Mouse (Mus musculus) layer of hippocampus, adult 2 months (tissue): ENCODE measurements around the gene Epha4. TPM values are rescaled to one million over a fixed set of nuclear protein-coding genes. Genes with fewer than 3 reads are reported as not detected.
A peak's percentile ranks its signal among the peaks of the same experiment; 100 is the strongest.

Experiments
- DNase-seq, 2 experiments: peaks; one replicate each; pipeline ENCODE4 v3.0.0; 2022; ENCODE audit warnings: low spot score in 2 of 2
- H3K27ac ChIP-seq: fragments of 200-600 bp; 2 replicates; pipeline ENCODE4 v1.8.1; 2022
- H3K4me3 ChIP-seq: fragments of 200-600 bp; 2 replicates; pipeline ENCODE4 v1.8.1; 2022; ENCODE audit warnings: mild to moderate bottlenecking
- CTCF ChIP-seq: fragments of 200-600 bp; conservative IDR thresholded peaks from 2 replicates; pipeline ENCODE4 v1.8.1; 2022; ENCODE audit warnings: antibody characterized with exemption, mild to moderate bottlenecking, moderate library complexity
- total RNA-seq, 2 experiments: library from RNA; stranded (reverse); gene quantifications; 2 replicates each; pipeline ENCODE4 v1.2.3; 2021

The Epha4 gene
- total RNA-seq, 2 experiments from 2014 or later: 334 to 340 TPM

DNA sequence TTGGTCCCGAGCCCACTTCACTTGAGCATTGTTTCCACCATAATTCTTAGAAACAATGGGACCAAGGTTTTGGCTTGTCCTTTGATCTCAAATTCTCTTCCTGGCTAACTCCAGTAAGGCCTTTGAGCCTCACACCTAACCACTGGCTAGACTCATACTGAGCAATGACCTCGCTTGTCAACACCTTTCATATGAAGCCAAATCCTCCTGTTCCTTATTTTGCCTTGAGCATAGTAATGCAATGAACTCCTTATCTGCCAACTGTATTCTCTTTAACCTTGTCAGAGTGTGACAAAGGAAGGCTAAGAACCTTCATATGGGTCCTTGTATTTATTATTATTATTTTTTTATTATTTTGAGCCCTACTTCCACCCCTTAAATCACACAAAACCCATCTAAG, 94.5 kb downstream of the Epha4 start:
- Histone ChIP-seq H3K27ac (peak overlapping the region; percentile 53; the same call in 1 of the 2 replicates), H3K4me3 (no peak overlapping the region)
- no peak for DNase-seq
- TF ChIP-seq CTCF: no peak

DNA sequence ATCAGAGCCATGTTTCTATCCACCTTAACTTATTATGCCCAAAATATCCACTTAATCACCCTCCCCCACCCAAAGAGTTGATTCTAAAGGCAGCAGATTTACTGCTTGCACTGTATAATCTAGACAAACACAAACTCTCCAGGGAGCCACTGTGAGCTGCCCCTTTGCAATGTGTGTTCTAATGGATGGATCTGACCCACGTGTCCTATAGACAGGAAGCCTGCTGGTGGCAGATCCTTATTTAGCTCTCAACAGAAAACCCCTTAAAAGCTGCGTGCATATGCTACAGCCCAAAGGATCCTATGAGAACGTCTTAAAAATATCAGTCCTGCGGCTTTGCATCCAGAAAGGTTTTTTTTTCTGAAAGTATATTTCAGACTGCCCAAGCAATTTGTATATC, 98.0 kb downstream of the Epha4 start:
- DNase-seq: no peak
- no peak overlapping the region for H3K4me3 ChIP-seq
- TF ChIP-seq CTCF: no peak
- peak overlapping the region; percentile 71; the same call in 1 of the 2 replicates for H3K27ac ChIP-seq

DNA sequence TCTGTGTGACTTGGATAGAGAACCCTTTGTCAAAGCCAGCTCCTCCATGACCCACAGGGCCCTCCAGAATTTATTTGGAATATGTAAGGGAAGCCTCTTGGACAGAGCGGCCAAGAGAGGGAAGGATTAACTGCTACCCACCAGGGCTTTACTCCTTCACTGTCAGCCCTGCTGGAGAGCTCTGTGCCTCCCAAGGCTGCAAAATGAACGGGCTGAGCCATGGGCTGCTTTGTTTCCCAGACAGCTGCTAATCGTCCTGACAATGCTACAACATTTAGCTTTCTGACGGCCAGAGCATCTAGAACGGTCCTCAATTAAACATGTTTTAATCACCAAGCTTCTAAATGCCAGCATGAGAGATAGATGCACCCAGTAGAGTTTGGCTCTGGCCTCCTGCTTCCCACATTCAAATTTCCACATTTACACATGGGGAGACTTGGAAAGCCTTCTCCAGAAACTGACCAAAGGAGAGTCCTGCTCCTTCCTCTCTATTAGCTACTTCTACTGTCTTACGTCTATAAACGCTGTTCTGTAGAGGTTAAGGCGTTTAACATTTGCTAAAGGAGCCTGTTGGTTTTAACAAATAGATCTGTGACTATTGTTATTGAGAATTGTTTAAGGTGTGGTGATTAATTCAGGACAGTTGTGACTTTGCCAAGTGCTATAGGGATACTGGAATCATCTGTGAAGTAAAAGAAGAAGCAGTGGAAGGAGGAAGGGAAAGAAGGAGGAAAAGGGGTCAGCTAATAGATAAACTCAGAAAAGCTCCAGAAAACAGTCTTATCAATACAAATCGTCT, 101.8 kb downstream of the Epha4 start:
- TF ChIP-seq CTCF: no peak
- Histone ChIP-seq H3K27ac (peak overlapping the region; percentile 74), H3K4me3 (no peak overlapping the region)
- no peak for DNase-seq

DNA sequence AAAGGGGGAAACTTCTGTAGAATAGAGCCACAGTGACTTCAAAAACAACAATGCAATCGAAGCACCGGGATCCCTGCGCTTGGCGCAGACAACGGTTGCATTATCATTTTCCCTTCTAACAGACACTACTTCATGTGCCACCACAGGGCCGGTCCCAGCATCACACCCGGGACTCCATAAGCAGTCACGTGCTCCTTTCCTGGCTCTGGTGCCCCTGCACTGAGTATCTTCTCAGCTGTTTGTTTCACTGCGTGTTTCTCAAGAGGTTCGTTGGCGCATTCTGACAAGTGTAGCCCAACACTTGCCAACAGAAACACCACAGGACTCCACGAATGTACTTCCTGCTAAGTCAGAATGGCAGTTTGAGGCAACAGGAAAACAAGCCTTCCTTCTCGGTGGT, 102.6 kb downstream of the Epha4 start:
- H3K27ac ChIP-seq: peak overlapping the region; percentile 74
- no peak for DNase-seq

DNA sequence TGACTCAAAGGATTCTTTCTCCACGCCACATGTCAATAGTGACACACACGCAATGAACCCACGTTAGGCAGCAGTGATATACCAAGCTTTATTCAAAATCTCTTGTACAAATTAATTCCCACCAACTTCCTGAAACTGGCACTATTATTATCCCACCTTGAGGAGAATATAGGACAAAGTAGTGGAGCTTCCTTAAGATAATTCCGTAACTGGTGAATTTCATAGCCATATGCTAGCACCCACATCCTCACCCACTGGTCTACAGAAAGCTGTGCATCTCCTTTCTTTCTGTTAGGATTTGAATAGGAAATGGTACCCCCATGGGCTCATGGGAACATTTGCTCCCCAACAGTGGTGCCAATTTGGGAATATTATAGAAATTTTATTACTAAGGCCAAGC, 103.7 kb downstream of the Epha4 start:
- no peak for DNase-seq

More for the DNA sequence above, 102.6 kb downstream of the Epha4 start:
- peak; percentile 33 for TF ChIP-seq CTCF
- H3K4me3 ChIP-seq: no peak overlapping the region

DNA sequence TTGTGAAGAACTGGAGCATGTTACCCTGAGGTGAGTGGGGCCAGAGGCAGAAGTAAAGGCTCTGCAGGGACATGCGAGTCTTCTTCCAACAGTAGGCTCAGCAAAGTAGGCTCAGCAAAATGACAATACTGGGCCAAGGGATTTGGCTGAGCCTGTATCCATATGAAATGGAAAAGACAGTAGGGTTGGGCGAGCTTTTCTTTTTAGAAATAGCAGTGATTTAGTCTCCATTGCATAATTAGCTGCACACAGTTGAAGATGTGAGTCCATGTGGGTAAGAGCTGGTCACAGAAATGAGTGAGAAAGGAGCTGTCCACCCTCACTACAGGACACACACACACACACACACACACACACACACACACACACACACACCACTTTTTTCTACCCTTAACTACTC, 104.2 kb downstream of the Epha4 start:
- TF ChIP-seq CTCF: no peak
- peak overlapping the region; percentile 53; the same call in 1 of the 2 replicates for H3K27ac ChIP-seq

More for the DNA sequence above, 103.7 kb downstream of the Epha4 start:
- TF ChIP-seq CTCF: no peak
- H3K27ac ChIP-seq: peak overlapping the region; percentile 74; the same call in 1 of the 2 replicates
- H3K4me3 ChIP-seq: no peak overlapping the region

DNA sequence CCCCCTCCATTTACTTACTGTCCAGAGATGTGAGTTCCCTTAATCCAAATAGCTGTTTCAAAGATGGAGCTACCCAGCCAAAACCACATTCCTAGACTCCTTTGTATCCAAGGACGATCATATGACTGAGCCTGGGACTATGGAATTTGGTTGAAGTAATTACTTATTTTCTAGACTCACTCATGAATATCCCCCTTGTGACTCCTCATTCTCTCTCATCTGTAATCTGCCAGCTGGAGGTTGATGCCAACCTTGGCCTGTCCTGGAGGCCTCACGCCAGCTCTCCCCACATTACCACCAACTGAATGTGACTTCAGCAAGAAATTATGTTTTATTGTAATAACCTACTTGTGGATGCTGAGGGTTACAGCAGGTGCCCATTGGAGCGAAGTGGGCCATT, 104.7 kb downstream of the Epha4 start:
- DNase-seq: no peak
- no peak for TF ChIP-seq CTCF
- no peak overlapping the region for H3K4me3 ChIP-seq
- peak overlapping the region; percentile 4; the same call in 1 of the 2 replicates for H3K27ac ChIP-seq

More for the DNA sequence above, 104.2 kb downstream of the Epha4 start:
- no peak overlapping the region for H3K4me3 ChIP-seq
- DNase-seq: no peak

DNA sequence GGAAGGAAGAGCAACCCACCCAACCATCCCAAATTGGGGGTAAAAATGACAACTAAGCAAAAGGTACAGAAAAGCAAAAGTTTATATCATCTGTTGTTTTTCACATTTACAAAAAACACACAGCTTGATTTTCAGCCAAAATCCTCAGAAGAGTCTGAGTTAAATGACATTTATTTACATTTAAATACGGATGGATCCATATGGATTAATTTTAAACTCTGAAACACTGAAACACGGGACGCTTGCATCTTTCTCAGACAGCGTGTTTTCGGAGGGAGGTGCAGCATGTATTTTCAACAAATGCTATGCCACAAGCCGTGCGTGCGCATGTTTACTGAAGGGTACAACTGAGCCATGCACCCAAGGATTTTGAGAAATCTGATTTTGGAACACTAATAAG, 105.4 kb downstream of the Epha4 start:
- no peak for DNase-seq
- no peak overlapping the region for H3K4me3 ChIP-seq
- no peak for TF ChIP-seq CTCF
- H3K27ac ChIP-seq: no peak overlapping the region

DNA sequence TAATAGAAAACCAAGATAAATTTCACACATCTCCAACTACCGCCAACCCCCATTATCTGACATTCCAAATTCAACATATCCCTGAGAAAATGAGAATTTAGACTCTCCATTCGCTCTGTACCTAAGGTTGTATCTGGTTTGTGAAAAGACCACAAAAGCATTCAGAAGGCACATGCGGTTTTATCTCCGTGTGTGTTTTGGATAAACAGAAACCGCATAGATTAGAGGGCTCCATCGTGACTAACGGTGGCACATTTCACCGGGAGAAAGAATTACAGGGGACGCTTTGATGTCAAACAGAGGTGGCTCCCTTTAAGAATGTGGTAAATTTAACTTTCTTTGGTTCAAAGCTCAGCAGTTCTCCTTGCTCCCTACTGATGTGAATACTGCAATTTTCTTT, 107.5 kb downstream of the Epha4 start:
- peak overlapping the region; percentile 65 for H3K27ac ChIP-seq
- no peak overlapping the region for H3K4me3 ChIP-seq
- DNase-seq: no peak
- no peak for TF ChIP-seq CTCF

DNA sequence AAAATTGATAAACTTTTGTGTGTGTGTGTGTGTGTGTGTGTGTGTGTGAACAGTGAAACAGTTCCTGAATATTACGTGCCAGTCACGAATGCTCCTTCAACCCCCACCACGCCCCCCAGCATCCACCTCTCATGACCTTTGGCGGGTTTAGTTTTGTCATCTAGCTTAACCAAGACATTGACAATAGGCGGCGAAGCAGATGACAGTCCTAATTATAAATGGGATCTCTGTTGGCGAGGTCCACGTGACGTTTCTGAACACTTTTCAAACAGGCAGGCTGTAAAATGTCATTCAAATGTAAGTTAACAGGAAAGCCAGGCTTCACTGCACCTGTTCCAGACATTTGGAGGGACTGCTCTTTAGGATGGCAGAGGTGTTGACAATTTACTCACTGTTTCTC, 108.3 kb downstream of the Epha4 start:
- peak overlapping the region; percentile 65; the same call in 1 of the 2 replicates for H3K27ac ChIP-seq
- DNase-seq: peak; percentile 25 to 47
- no peak for TF ChIP-seq CTCF

DNA sequence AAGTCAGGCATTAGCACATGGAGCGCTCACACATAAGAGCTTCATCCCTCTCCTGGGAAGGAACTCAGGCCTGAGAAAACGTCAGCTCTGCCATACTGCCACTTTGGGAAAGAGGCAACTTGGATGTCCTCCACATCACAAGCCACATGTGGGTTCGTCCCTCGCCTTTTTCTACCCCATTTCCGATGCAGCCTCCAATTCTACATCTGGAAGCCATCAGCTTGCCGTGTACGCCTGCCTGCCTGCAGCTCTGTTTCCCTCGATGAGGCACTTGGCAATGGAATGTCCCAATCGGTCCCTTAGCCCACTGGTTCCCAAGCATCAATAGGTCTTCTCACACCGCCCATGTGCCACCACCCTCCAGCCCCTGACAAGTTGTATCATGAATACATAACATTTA, 110.4 kb downstream of the Epha4 start:
- DNase-seq: no peak
- H3K27ac ChIP-seq: peak overlapping the region; percentile 65
- TF ChIP-seq CTCF: no peak
- H3K4me3 ChIP-seq: no peak overlapping the region

More for the DNA sequence above, 108.3 kb downstream of the Epha4 start:
- no peak overlapping the region for H3K4me3 ChIP-seq

DNA sequence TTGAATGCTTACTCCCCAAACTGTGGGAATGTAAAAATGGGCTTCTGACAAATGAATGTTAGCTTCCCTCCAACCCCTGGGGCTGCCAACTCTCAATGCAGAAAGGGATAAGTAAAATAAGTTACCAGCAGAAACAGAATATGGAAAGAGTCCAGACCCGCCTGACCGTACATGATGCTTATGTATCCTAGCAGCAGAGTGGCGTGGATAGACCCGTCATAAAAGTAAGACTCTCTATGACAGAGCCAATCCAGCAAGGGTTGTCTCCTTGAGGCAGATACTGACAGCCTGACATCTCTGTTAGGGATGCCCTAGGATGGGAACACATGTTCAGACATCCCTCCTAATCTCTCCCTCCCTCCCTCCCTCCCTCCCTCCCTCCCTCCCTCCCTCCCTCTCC, 111.9 kb downstream of the Epha4 start:
- peak overlapping the region; percentile 10; the same call in 1 of the 2 replicates for H3K27ac ChIP-seq
- no peak overlapping the region for H3K4me3 ChIP-seq
- TF ChIP-seq CTCF: no peak
- no peak for DNase-seq

DNA sequence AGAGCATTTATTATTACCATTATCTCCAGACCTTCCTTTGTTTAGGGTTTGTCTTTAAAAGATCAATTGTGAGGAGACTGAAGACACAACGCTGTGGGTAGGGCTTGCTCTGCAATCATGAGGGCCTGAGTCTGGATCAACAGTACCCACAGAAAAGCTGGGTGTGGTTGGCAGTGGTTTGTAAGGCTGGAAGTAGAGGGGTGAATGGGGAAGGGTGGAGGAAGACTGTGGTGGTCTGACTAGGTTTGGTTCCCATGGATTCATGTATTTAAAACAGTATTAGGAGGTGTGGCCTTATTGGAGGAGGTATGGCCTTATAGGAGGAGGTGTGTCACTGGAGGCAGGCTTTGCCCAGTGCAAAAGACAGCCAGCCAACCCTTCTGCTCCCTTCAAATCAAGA, 113.4 kb downstream of the Epha4 start:
- DNase-seq: no peak
- Histone ChIP-seq H3K4me3 (no peak overlapping the region), H3K27ac (no peak overlapping the region)
- no peak for TF ChIP-seq CTCF

DNA sequence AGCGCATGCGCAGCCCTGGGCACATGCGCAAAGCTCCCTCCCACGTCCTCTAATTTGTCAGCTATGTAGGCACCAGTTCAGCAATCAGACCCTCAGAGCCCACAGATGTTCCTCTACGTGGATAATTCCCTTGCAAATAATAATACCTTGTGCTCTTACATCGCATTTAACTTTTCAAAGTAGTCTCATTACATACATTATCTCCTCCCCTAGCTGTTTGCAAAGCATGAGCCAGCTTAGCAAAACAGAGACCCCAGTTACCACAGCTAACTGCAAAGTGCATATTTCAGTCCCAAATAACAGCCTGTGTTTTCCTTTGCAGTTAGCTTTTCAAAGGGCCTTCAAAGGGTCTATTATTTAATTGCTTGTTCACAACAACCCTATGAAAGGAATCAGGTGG, 123.3 kb downstream of the Epha4 start:
- no peak for TF ChIP-seq CTCF
- Histone ChIP-seq H3K27ac (peak overlapping the region; percentile 62), H3K4me3 (no peak overlapping the region)
- DNase-seq: no peak
